Mouse (Mus musculus) retina, adult 2 months (tissue): ENCODE measurements around the gene Cks1b.

Experiments used
- DNase-seq: peaks from one replicate; pipeline ENCODE4 v3.0.0-alpha.2; 2012; ENCODE audit warnings: low read depth, low spot score

Gene Cks1b

DNA sequence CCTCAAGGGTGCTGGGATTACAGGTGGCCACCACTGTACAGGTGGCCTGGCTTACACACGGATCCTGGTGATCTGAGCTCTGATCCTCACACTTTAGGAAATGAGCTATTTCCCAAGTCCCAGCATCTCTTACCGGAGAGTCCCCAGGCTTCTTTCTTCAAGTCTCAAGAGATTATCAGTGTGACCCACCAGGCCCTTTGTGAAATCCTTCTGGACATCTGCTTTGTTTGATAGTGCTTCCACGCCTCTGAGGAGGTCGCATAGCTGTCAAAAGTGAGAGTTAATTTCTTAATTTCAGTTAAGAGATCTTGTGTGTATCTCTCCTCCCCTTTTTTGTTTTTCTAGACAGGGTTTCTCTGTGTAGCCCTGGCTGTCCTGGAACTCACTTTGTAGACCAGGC is 7.7 kb upstream of the Cks1b start:
- no peak for DNase-seq

GRCm38 (mm10) chr3:89425141-89425525 is 7.0 kb upstream of the Cks1b start:
- no peak for DNase-seq

- no peak for DNase-seq
Observed at GRCm38 (mm10) chr3:89424416-89425140, 6.4 kb upstream of the Cks1b start.

DNA sequence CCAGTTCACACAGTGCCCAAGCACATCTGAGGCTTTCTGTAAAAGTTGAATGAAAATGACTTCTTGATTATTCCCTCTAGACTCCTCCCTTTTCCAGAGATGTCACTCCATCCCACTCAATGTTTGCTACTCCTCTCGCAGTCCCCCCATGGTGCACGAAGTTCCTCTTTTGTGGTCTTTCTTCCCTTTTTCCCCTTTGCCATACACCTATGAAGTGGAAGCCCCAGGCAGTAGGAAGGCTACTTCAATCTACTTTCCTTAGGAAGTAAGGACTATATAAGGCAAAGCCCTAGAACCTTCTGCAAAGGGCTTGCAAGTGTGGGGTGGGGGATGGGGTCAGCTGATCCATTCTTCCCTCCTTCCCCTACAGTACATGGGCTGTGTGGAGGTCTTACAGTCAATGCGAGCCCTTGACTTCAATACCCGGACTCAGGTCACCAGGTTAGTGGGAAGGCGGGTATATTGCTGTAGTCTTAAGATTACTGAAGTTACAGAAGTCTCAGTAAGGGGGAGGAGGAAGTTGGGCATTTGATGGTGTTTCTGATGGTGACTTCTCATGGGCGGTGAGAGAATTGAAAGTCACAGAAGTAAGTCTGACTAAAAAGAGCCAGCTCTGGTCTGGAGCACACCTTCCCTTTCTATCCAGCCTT is 4.5 kb upstream of the Cks1b start:
- no peak for DNase-seq

- DNase-seq, result no peak
Observed at GRCm38 (mm10) chr3:89421810-89422473, 3.8 kb upstream of the Cks1b start.

DNA sequence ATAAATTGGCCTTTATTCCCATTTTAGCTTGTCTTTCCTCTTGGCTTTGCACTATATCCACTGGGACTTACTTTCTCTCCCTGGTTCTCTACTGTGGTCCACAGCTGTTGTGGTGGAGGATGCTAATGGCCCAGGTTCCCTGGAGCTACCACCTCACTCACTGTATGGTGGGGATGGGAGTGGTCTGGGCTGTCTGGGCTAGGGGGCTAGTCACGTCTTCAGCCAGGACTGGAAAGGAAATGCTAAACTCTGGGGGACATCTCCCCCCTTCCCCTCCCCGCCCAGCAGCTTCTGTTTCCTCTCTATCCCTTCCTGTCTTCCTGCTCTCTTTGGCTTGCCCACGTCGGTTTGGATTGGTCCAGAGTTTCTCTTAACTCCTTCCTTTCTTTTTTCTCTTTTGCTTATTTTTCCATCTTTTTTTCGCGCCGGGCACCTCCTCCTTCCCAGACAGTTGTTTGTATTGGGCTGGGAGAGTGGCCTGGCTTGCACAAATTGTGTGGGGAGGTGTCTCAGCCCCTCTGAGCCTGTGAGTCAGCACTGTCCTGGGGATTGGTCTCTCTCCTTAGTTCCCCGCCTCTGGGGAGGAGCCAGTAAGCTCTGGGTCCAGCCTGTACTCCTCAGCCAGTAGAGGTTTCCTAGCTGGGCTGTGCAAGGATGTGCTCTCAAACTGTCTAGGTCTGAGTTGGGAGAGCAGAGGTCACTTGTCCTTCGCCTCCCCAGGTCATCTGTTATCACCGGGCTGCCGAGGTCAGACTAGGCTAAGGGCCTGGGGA is 3.0 kb upstream of the Cks1b start:
- no peak for DNase-seq

DNA sequence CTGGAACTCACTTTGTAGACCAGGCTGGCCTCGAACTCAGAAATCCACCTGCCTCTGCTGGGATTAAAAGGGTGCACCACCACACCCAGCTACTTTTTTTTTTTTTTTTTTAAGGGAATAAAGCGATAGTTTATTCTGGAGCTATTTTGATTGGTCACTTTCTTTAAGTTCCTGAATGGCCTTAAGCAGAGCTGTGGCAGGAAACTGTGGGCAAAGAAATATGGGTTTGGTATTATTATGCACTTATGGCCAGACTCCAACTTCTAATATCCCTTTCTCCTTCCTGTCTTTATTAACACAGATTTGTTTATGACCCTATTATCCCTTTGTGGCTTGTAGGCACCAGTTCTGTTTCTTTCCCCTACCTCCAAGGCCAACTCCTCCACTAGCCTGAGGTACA is 2.2 kb upstream of the Cks1b start:
- no peak for DNase-seq

DNA sequence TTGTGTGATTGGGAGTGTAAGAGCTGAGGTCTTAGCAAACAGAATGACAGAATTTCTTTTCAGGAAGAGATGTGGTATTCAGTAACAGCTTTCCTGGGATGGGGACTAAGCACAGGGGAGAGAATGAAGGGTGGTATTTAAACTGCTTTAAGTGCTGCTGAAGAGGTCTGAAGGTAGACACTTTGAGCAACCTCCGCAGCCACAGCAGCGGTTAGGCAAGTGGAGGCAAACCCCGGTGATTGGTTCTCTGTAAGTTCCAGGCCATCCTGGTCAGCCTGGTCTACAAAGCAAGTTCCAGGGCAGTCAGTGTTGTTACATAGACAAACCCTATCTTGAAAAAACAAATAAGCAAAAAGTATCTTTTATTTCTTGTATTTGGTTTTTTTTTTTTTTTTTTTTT is 1.8 kb upstream of the Cks1b start:
- DNase-seq, result no peak

GRCm38 (mm10) chr3:89419571-89419970 is 1.4 kb upstream of the Cks1b start:
- DNase-seq, result no peak

- no peak for DNase-seq
Observed at GRCm38 (mm10) chr3:89418861-89419250, 673 bp upstream of the Cks1b start.

DNA sequence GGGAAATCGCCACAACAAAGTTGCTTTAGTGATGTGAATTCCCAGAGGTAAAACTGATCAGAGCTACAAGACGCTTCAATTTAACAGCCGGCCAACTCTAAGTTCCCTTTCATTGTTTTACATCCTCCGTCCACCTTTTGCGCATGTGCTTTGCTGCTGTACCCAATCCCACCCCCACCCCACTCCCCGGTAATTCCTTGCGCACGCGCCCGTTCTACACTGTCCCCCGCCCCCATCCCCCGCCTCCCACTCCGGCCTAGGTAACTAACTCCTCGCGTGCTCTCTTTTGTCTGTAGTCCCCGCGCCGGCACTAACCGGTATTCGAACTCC is 378 bp downstream of the Cks1b start:
- DNase-seq, result no peak

- DNase-seq, result no peak
Observed at GRCm38 (mm10) chr3:89417131-89417530, 1.1 kb downstream of the Cks1b start.

- DNase-seq, result no peak
Observed at GRCm38 (mm10) chr3:89416158-89416557, 2.0 kb downstream of the Cks1b start.

DNA sequence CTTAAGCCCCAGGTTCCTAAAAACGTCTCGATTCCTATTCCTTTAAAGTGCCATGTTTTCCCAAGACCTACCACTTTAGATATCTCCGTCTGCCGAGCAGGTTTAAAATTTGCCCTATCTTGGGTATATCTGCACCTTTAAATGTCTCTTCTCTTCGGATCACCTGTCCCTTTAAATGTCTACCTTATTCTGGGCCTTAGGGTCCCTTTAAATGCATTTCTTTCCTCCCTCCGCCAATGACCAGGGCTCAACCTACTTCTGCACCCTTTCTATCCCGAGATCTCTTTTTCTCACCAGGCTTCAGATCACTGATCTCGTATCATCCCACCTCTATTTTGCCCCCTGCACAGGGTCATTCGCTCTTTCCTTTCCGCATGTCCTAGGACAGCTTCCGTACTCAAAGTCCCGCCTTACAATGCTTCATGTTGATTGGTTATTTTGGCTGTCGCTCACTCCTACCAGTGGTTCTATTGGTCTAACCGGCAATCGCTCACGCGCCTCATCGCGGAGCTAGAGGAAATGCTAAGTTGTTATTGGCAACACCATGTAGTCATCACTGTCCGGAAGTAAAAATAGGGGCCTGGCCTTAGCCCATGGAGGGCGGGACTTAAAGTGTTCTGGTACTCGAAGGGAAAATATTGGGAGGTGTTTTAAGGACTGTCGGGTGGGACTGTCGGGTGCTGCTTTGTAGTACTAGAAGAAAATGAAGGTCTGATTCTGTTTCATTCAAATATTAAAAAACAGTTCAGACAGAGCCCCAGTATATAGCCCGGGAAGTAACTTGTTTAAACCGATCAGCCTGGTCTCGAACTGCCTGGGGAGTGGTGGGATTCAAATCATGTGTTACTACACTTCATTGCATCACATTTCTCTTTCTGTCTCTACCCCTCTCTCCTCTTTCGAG is 6.4 kb downstream of the Cks1b start, which contains the start of gene Flad1:
Flad1 (minus strand) TSS at position 381 of the 904 bp plus-strand sequence.
- peak; percentile 100 for DNase-seq

- no peak for DNase-seq
Observed at GRCm38 (mm10) chr3:89410864-89411263, 7.3 kb downstream of the Cks1b start.

GRCm38 (mm10) chr3:89409701-89410100 is 8.5 kb downstream of the Cks1b start:
- DNase-seq, result no peak

- no peak for DNase-seq
Observed at GRCm38 (mm10) chr3:89408448-89408847, 9.7 kb downstream of the Cks1b start.

DNA sequence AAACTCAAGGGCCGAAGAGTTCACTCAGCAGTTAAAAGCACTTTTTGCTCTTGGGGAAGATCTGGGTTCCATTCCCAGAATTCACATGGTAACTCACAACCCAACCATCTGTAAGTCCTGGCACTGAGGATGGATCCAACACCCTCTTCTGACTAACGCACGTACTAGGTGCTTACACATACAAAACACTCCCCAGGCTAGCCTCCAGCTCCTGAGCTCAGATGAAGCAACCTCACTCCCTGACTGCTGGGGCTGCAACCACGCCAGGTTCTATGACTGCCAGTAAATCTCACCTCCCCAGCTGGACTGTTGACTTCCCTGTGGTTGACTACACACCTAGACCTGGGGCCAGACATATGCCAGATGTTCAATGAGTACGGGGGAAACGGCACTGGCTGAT is 11.3 kb downstream of the Cks1b start:
- DNase-seq, result no peak

GRCm38 (mm10) chr3:89402693-89403092 is 15.5 kb downstream of the Cks1b start, which contains the start of gene Lenep:
Gene Lenep, minus strand, starts transcription at chr3:89402793.
- DNase-seq, result no peak

DNA sequence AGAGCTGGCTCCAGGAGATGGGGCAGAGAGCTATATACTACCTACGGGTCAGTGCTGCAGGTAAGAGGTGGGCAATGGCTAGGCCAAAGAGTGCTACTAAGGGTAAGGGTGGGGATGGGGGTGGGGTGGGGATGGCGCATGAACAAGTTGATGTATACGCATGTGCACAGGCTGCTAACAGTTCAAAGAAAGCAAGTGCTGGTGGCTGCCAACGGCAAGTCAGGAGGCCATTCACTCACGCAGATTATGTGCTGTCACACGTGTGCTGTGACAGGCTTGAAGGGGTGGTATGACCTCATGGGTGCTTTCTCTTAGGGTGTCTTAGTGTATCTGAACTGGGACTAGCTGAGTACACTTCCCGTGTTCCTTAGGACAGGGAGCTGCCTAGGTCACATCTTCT is 16.9 kb downstream of the Cks1b start:
- no peak for DNase-seq

GRCm38 (mm10) chr3:89396654-89397005 is 21.6 kb downstream of the Cks1b start:
- DNase-seq, result no peak
